Mouse (Mus musculus): ENCODE measurements around the gene Fgd3.

- no peak for TF ChIP-seq CTCF (IDR thresholded peaks at IDR 0.05; ENCODE audit: insufficient read depth, low read depth, low read length)
- TF ChIP-seq POLR2A (IDR thresholded peaks at IDR 0.05; ENCODE audit: insufficient read depth, low read depth, low read length): no peak
Observed at GRCm38 (mm10) chr13:49286750-49287149, 33.4 kb downstream of the Fgd3 start.
